Mouse (Mus musculus) limb, embryonic 12.5 days (tissue): ENCODE measurements around the gene Kif2a. TPM values are rescaled to one million over a fixed set of nuclear protein-coding genes. Genes with fewer than 3 reads are reported as not detected.

Experiments used
- ATAC-seq: fragments of 200-750 bp; cut with Nextera tagmentation; 2 replicates; pipeline ENCODE4 v1.8.0; 2017; ENCODE audit warnings: low read depth, moderate TSS enrichment; ENCODE audit not compliant: insufficient number of reproducible peaks, insufficient read depth, low FRiP score, low TSS enrichment
- H3K27ac ChIP-seq: fragments of 300-500 bp; sonication (generic); 2 replicates; pipeline ENCODE4 v1.5.1; 2016; ENCODE audit warnings: mild to moderate bottlenecking, moderate library complexity
- H3K27me3 ChIP-seq: fragments of 300-500 bp; sonication (generic); 2 replicates; pipeline ENCODE4 v1.6.1; 2016; ENCODE audit warnings: mild to moderate bottlenecking, moderate library complexity
- H3K36me3 ChIP-seq: fragments of 300-500 bp; sonication (generic); 2 replicates; pipeline ENCODE4 v1.6.1; 2016; ENCODE audit warnings: mild to moderate bottlenecking, moderate library complexity
- H3K4me1 ChIP-seq: fragments of 300-500 bp; sonication (generic); replicated peaks from 2 replicates; pipeline ENCODE4 v1.6.1; 2016
- H3K4me2 ChIP-seq: fragments of 300-500 bp; sonication (generic); 2 replicates; pipeline ENCODE4 v1.6.1; 2016; ENCODE audit warnings: mild to moderate bottlenecking, moderate library complexity
- H3K4me3 ChIP-seq: fragments of 300-500 bp; sonication (generic); replicated peaks from 2 replicates; pipeline ENCODE4 v1.5.1; 2016; ENCODE audit warnings: mild to moderate bottlenecking
- H3K9ac ChIP-seq: fragments of 300-500 bp; sonication (generic); replicated peaks from 2 replicates; pipeline ENCODE4 v1.6.1; 2016; ENCODE audit warnings: mild to moderate bottlenecking, moderate library complexity
- H3K9me3 ChIP-seq: fragments of 300-500 bp; sonication (generic); 2 replicates; pipeline ENCODE4 v1.6.1; 2016; ENCODE audit warnings: mild to moderate bottlenecking, moderate library complexity
- WGBS: fragments of 180-500 bp; shearing (Covaris S2); methylation state at CpG from one replicate; pipeline ENCODE4 v1.1.7; 2016; 5-methylcytosine and 5-hydroxymethylcytosine counted together
- polyA plus RNA-seq: library from polyadenylated mRNA; unstranded; fragments of >200 nt; fragmentation: Nextera tagmentation; extraction: Ambion mirVana; gene quantifications from 2 replicates; pipeline ENCODE4 v1.2.1, GENCODE M21; 2016

Gene Kif2a
- polyA plus RNA-seq, 1 experiment from 2014 or later, result 23.5 TPM

DNA sequence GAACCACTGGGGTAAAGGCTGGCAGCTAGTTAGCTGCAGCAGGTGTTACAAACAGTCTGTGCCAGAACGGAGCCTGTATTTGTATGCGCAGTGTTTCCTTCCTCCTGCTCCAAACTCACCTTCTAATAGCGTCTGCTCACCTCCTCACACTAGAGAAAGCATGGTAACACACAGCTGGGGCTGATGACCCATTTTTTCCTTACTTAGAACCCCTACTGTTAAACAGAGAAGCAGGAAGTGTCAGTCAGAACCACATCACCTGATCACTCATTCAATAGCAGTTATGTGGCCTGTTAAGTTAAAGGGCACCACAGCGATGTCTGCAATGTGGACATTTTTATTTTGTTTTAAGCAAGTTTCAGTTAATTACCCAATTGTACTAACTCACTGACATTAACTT is 64.4 kb downstream of the Kif2a start:
- Histone ChIP-seq H3K27ac (no peak overlapping the region), H3K4me2 (no peak overlapping the region), H3K4me3 (no peak overlapping the region), H3K27me3 (no peaks in the 10 kb centered on the region), H3K4me1 (no peaks in the 10 kb centered on the region), H3K9me3 (no peaks in the 10 kb centered on the region), H3K36me3 (peaks cover 67% of the 10 kb centered on the region), H3K9ac (no peak overlapping the region)
- ATAC-seq, result no peak
- WGBS, result 92% methylated on average over 4 of the region's 4 CpGs

DNA sequence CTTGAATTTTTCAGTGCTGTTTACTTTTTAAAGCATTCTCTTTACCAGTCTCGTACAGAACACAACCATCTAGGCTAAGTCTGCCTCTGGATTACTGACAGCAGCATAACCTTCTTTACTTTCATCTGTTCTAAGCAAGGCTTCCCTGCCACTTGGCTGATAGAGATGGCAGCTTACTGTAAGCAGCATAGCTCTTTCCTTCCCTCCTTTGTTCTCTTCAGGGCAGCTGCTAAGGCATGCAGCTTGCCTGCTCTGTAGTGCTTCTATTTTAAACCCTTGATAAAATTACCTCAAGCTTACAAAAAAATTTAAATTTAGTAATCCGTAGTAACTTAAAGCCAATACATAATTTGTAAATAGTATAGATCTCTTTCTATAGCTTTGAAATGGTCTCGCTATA is 67.0 kb downstream of the Kif2a start:
- no peaks in the 10 kb centered on the region for H3K9me3 ChIP-seq
- 91% methylated on average over 3 of the region's 3 CpGs for WGBS
- H3K27me3 ChIP-seq, result no peaks in the 10 kb centered on the region
- H3K4me3 ChIP-seq, result no peak overlapping the region
- no peaks in the 10 kb centered on the region for H3K4me1 ChIP-seq
- H3K4me2 ChIP-seq, result no peak overlapping the region
- H3K27ac ChIP-seq, result no peak overlapping the region
- no peak for ATAC-seq
- peaks cover 77% of the 10 kb centered on the region for H3K36me3 ChIP-seq
- no peak overlapping the region for H3K9ac ChIP-seq

DNA sequence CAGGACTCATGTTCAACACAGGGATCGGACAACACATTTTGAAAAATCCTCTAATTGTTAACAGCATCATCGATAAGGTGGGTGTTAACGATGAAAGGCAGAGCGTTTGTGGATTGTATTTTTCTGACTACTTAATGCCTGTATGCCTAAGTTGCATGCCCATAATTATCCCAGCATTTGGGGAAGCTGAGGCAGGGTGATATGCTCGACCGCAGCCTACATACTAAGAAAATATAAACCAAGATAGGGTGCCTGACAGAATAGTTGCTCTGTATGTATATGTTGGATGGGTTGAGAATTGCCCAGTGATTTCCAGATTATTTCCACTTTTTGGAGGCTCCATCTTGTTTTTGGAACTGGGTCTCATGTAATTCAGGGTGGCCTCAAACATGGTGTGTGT is 74.3 kb downstream of the Kif2a start:
- ATAC-seq, result no peak
- no peak overlapping the region for H3K27ac ChIP-seq
- peak overlapping the region; percentile 91 for H3K4me3 ChIP-seq
- H3K9me3 ChIP-seq, result no peaks in the 10 kb centered on the region
- peaks cover 32% of the 10 kb centered on the region for H3K36me3 ChIP-seq
- peaks cover 15% of the 10 kb centered on the region for H3K4me1 ChIP-seq
- H3K9ac ChIP-seq, result peak overlapping the region; percentile 95
- peak overlapping the region; percentile 72 for H3K4me2 ChIP-seq
- H3K27me3 ChIP-seq, result no peaks in the 10 kb centered on the region
- 4% methylated on average over 6 of the region's 6 CpGs for WGBS

DNA sequence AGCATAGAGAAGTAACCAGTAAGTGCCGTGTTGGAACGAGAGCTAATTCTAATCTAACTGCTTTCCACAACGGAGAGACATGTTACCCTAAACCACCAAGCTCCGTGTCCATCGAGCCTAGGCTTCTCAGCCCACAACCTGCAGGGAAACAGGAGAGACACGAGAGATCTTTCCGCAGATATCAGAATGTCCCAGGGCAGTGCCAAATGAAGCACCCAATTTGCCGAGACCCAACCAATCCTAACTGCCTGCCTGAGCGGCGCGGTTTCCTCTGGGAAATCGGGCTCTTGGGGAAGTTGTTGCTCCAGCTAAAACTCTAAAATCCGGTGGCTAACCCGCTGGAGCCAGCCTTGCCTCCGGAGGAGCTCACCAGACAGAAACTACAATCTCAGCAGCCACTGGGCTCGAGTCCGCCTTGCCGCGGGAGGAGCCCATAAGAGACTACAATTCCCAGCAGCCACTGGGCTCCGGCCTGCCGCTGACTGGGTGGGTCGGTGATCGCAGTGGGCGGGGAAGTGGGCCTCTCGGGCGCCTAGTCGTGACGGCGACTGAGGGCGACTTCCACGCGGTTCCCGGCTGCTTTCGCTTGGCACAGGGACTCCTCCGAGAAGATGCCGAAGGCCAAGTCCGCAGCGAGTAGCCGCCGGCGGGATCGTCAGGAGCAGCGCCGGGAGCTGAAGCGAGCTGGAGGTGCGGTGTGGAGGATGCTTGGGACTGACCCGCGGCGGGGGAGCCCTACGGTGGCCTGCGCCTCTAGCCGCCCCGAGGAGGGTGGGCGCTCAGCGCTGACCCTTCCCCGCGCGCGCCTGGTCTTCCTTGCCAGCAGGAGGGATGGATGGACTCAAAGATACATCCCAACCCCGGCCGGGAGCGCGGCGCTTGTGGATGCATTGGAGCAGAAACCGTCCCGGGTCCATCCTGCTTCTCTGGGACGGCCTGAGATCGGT is 75.1 kb downstream of the Kif2a start, which contains the start of gene Dimt1:
Gene Dimt1, plus strand, starts transcription at position 534 of the 947 bp plus-strand sequence.
- peaks cover 25% of the 10 kb centered on the region for H3K36me3 ChIP-seq
- peak within 1 kb of the TSS; percentile 92 for H3K27ac ChIP-seq
- peak; percentile 99 for ATAC-seq
- peak within 1 kb of the TSS; percentile 72 for H3K4me2 ChIP-seq
- H3K4me1 ChIP-seq, result peaks cover 15% of the 10 kb centered on the region
- H3K9ac ChIP-seq, result peak within 1 kb of the TSS; percentile 95
- no peaks in the 10 kb centered on the region for H3K9me3 ChIP-seq
- under 1% methylated on average over 68 of the region's 68 CpGs for WGBS
- H3K27me3 ChIP-seq, result no peaks in the 10 kb centered on the region
- H3K4me3 ChIP-seq, result peak within 1 kb of the TSS; percentile 91

DNA sequence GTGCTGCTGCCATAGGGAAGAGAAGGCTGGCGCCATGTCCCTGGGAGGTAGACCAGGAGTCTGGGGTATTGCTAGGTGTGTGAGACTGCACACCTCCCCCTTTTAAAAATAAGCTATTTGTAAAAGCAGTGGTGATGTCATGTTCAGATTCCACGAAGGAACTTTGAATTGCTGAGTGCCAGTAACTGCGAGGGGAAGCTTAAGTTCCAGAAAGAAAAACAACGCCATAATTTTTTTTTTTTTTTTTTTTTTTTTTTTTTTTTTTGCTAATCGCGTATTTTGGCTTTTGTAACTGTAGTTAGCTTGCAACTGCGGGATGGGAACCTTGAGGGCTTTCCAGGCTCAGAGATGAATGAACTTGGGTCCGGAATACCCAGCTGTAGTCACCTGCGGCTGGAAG is 76.4 kb downstream of the Kif2a start:
- ATAC-seq, result no peak
- H3K4me3 ChIP-seq, result no peak overlapping the region
- no peak overlapping the region for H3K4me2 ChIP-seq
- H3K9ac ChIP-seq, result no peak overlapping the region
- H3K36me3 ChIP-seq, result peaks cover 11% of the 10 kb centered on the region; the same call in 1 of the 2 replicates
- H3K9me3 ChIP-seq, result no peaks in the 10 kb centered on the region
- peaks cover 15% of the 10 kb centered on the region for H3K4me1 ChIP-seq
- H3K27me3 ChIP-seq, result no peaks in the 10 kb centered on the region
- no peak overlapping the region for H3K27ac ChIP-seq
- WGBS, result 81% methylated on average over 9 of the region's 9 CpGs

DNA sequence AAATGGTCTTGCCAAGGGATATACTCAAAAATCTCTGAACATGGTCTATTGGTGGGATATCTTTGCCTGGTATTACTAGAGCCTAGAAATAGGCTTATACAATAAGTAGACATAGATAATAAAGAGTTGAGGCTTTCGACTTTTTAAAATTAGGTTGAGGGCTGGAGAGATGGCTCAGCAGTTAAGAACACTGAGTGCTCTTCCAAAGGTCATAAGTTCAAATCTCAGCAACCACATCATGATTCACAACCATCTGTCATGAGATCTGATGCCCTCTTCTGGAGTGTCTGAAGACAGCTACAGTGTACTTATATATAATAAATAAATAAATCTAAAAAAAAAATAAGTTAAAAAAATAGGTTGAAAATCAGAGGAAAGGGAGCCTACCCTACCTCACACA is 79.2 kb downstream of the Kif2a start:
- 91% methylated on average over 1 of the region's 1 CpGs for WGBS
- no peaks in the 10 kb centered on the region for H3K9me3 ChIP-seq
- H3K27ac ChIP-seq, result no peak overlapping the region
- no peak overlapping the region for H3K4me3 ChIP-seq
- ATAC-seq, result no peak
- H3K4me2 ChIP-seq, result no peak overlapping the region
- H3K27me3 ChIP-seq, result no peaks in the 10 kb centered on the region
- no peak overlapping the region for H3K9ac ChIP-seq
- peaks cover 2% of the 10 kb centered on the region for H3K4me1 ChIP-seq
- no peaks in the 10 kb centered on the region for H3K36me3 ChIP-seq

DNA sequence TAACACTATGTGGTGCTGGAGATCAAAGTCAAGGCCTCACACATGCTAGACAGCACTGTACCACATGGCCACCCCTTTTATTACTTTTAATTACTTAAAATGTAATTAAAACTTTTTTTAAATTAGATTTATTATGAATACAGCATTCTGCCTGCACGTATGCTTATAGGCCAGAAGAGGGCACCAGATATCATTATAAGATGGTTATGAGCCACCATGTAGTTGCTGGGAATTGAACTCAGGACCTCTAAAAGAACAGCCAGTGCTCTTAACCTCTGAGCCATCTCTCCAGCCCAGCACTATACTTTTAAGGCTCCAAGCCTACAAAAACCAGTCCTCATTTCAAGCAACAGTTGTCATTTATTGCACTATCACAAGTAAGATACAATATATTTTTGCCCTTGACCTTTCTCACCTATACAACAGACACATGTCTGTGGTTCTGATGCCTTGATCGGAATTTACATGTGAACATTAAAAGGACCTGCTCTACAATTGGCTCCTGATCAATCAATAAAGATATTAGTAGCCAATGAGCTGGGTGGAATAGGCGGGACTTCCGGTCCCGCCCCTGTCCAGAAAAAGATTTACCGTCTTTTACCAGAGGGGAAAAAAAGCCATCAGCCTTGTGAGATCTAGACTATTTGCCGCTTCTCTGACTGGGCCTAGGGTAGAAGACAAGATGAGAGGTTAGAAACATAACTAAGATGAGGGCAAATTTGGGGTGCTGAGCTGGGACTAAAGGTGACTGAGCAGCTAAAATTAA is 80.5 kb downstream of the Kif2a start:
- ATAC-seq, result no peak
- H3K4me3 ChIP-seq, result no peak overlapping the region

DNA sequence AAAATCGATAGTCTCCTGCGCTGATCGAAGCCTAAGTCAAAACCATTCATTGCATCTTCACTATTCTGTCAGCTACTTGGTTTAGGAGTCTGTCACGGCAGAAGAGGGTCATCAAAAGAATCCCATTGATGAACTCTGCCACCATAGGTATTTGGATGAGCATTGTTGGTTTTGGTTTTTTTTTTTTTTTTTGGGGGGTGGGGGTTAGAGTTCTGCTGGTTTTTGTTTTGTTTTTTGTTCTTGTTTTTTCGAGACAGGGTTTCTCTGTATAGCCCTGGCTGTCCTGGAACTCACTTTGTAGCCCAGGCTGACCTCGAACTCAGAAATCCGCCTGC is 84.8 kb downstream of the Kif2a start:
- Histone ChIP-seq H3K36me3 (no peaks in the 10 kb centered on the region), H3K9me3 (no peaks in the 10 kb centered on the region), H3K9ac (peak overlapping the region; percentile 92; the same call in 1 of the 2 replicates), H3K4me3 (peak overlapping the region; percentile 98), H3K27me3 (no peaks in the 10 kb centered on the region), H3K4me2 (peak overlapping the region; percentile 64), H3K27ac (no peak overlapping the region), H3K4me1 (peaks cover 7% of the 10 kb centered on the region)
- 28% methylated on average over 7 of the region's 7 CpGs for WGBS
- ATAC-seq, result peak; percentile 27; the same call in 1 of the 2 replicates

More for the DNA sequence above, 80.5 kb downstream of the Kif2a start:
- no peaks in the 10 kb centered on the region for H3K9me3 ChIP-seq
- no peak overlapping the region for H3K9ac ChIP-seq
- no peak overlapping the region for H3K27ac ChIP-seq
- no peaks in the 10 kb centered on the region for H3K4me1 ChIP-seq
- no peak overlapping the region for H3K4me2 ChIP-seq
- no peaks in the 10 kb centered on the region for H3K27me3 ChIP-seq
- H3K36me3 ChIP-seq, result no peaks in the 10 kb centered on the region
- 23% methylated on average over 7 of the region's 7 CpGs for WGBS

DNA sequence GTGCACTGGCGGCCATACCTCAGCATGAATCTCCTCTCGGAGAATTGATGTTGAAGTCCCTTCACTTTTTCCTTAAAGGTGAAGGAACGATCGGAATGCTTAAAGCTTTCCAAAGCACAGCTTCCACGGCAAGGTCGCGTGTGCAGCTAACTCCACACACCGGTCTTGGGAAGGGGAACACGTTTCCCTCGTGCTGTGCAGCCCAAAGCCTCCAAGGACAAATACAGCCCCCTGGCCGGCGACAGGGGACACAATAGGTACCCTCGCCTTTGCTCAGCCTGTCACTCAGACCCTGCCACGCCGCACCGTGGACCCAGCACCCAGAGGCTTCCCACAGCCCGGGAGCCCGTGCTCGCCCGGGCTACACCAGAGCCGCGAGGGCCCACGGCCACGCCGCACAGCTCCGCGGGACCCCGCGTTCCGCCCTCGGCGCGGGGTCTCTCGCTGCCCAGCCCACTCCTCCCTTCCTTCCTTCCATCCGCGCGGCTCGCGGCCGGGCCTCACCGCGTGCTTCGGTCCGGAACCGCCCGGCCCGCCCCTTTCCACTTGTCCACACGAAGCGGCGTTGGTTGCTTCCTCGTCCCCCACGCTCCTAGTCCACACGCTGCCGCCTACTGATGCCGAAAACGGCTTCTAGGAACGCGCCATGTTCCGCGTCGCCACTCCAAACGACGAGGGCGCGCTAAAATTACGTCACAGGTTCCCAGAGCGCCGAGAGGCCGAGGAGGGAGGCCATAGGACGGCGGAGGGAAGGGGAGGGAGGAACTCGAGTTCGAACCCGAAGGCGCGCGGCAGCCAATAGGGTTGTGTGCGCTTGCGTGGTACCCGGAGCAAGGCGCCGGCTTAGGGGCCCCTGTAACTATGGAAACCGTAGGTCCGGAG is 85.4 kb downstream of the Kif2a start, which contains the start of gene Ipo11:
Gene Ipo11, minus strand, starts transcription at position 703 of the 882 bp plus-strand sequence.
- H3K27me3 ChIP-seq, result no peaks in the 10 kb centered on the region
- H3K4me3 ChIP-seq, result peak within 1 kb of the TSS; percentile 98
- H3K36me3 ChIP-seq, result no peaks in the 10 kb centered on the region
- H3K9ac ChIP-seq, result peak within 1 kb of the TSS; percentile 92
- H3K9me3 ChIP-seq, result no peaks in the 10 kb centered on the region
- WGBS, result under 1% methylated on average over 84 of the region's 84 CpGs
- peak; percentile 97 for ATAC-seq
- peak within 1 kb of the TSS; percentile 64 for H3K4me2 ChIP-seq
- H3K4me1 ChIP-seq, result peaks cover 7% of the 10 kb centered on the region
- H3K27ac ChIP-seq, result peak within 1 kb of the TSS; percentile 86

DNA sequence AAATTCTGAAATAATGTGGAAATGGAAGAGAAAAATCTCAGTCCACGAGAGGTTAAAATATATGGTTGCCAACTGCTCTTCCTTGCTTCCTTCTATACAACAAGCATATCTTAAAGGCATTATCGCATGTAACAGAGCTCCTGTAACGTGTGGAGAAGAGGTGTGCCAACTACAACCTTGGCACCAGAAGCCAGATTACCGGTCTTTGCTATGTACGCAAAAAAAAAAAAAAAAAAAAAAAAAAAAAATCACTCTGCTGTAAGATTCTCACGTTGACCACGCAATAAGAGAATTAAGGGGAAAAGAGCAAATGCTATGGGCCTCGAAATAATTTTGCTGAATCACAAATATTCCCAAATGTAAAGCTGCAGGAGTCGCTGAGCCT is 86.1 kb downstream of the Kif2a start:
- Histone ChIP-seq H3K4me2 (peak overlapping the region; percentile 64), H3K27ac (peak overlapping the region; percentile 86), H3K9me3 (no peaks in the 10 kb centered on the region), H3K27me3 (no peaks in the 10 kb centered on the region), H3K4me1 (peaks cover 7% of the 10 kb centered on the region), H3K4me3 (peak overlapping the region; percentile 98), H3K9ac (peak overlapping the region; percentile 92), H3K36me3 (no peaks in the 10 kb centered on the region)
- 10% methylated on average over 9 of the region's 9 CpGs for WGBS
- no peak for ATAC-seq
